Mouse (Mus musculus) lung, adult 10 weeks (tissue): ENCODE data around the gene Creld1. TPM values are rescaled to one million over a fixed set of nuclear protein-coding genes. Genes with fewer than 3 reads are reported as not detected.

ENCODE experiments used
- polyA plus RNA-seq: library from polyadenylated mRNA; stranded (reverse); fragments of 350-450 nt; fragmentation: Illumina TruSeq; extraction: RNeasy Lipid Tissue Mini Kit (QIAGEN cat#74804); gene quantifications from one replicate; pipeline ENCODE4 v1.2.3, GENCODE M21; 2014; ENCODE audit warnings: low read depth, low replicate concordance; ENCODE audit not compliant: insufficient read depth

Gene Creld1
- polyA plus RNA-seq, result 27.6 TPM

DNA sequence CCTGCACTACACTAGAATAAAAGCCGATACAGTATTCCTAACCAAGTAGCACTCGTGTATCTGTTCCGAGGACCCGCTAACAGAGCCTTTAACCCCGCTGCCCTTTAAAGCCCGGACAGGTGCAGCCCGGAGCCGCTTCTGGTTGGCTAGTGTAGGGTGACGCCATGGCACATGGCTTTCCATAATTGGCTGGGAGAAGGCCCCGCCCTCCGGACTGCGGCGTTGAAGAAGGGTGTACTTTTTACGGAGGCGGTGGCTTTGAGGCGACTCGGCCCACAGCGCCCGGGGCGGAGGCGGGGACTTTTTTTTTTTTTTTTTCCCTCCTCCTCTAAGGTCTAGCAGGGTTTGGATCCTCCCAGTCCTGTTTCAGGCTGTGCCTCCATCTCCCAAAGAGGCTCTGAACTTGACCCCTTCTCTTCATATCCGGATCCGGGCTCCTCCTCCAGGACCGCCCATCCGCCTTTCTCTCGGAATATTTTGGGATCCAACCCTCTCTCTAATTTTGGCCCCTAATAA is at the start of gene Creld1:
Gene Creld1, plus strand, starts transcription at position 198 of the 516 bp plus-strand sequence.

DNA sequence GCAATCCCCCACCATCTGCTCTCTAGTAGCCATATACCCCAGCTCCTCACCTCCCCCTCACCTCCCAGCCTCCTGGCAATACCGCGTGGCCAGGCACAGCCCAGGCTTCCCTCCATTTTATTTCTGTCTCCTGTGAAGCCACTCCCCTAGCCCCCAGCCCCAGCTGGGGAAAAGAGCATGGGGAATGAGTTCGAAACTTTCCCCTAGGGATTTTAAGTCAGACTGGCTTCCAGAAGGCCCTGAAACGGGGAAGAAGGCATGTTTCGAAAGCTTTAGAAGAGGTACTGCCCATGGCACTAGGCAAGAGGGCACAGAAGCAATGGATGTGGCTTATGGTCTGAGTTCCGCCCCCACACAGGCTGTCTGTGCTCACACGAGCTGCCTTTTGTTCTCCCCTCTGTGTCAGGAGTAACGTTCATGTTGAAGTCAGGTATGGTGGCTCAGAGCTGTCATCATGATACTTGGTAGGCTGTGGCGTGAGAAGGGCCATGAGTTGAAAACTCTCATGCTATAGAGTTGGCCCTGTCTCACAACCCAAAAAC is 47.4 kb upstream of the Creld1 start, which contains the start of gene Cidec:
Gene Cidec, minus strand, starts transcription at position 97 of the 542 bp plus-strand sequence.

DNA sequence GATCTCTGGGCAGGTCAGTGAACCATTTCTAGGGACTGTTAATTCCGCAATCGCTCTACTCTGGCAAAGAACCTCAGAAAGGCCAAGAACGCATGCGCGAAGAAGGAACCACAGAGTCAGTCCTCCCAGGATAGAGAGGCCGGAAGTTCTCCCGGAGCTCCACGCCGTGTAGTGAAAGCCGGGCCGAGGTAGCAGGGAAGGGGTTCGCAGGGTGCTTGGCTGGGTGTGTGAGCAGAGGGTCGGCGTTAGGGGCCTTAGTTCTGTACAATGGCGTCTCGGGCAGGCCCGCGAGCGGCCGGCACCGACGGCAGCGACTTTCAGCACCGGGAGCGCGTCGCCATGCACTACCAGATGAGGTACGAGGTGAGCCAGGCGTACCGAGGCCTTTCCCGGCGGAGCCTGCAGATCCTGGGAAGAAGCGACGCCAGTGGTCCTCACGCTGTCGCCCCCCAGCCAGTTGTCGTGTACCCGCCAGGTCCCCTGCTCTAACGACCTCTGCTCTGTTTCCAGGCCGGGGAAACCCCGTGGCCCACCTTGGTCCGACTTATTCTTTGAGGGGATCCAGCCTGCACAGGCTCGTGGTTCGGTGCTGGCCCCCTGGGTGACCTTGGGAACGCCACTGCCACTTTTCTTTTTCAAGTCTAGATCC is 40.5 kb upstream of the Creld1 start, which contains the start of gene Jagn1:
Gene Jagn1, plus strand, starts transcription at position 128 of the 649 bp plus-strand sequence.

DNA sequence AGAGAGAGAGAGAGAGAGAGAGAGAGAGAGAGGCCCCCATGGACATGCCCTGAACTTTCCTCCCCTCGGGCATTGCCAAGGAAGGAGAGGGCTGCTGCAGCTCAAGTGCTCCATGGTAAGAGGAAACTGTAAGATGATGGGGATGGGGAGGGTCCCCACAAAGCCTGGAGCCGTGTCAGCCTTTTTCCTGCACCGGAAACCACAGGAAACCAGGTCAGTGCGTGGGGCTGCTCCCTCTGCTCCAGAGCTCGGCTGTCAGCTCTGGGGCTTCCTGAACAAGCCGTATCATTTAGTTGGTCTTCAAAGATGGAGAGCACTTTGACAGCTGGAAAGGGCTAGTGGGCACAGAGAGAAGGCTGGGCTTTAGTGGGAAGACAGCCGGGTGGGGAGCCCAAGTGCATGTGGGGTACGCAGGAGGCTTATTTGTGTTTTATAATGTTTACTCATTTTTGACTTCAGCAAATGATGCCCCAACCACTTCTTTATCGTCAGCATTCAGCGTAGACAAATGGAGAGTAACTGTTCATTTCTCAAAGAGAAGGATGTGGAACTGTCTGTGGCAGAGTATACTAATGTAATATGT is 25.1 kb upstream of the Creld1 start, which contains the start of gene Il17re:
Gene Il17re, plus strand, starts transcription at position 533 of the 583 bp plus-strand sequence.

DNA sequence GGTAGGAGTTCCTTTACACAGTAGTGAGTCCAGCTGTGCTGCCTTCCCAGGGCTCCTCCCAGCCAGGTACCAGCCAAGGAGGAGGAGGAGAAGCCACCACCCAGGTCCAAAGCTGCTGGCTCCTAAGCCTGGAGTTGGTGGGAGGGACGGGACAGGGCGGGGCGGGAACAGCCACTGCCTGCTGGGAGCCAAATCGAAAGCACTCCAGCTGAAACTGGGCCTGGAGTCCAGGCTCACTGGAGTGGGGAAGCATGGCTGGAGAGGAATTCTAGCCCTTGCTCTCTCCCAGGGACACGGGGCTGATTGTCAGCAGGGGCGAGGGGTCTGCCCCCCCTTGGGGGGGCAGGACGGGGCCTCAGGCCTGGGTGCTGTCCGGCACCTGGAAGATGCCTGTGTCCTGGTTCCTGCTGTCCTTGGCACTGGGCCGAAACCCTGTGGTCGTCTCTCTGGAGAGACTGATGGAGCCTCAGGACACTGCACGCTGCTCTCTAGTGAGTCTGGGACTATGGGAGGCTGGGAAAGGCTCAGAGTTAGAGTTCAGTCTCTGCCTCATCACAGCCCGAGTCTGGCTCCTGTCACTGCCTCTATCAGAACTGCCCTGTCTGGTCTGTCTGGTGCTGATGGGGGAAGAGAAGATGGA is 11.7 kb upstream of the Creld1 start, which contains the start of gene Il17rc:
Gene Il17rc, plus strand, starts transcription at position 131 of the 640 bp plus-strand sequence.

DNA sequence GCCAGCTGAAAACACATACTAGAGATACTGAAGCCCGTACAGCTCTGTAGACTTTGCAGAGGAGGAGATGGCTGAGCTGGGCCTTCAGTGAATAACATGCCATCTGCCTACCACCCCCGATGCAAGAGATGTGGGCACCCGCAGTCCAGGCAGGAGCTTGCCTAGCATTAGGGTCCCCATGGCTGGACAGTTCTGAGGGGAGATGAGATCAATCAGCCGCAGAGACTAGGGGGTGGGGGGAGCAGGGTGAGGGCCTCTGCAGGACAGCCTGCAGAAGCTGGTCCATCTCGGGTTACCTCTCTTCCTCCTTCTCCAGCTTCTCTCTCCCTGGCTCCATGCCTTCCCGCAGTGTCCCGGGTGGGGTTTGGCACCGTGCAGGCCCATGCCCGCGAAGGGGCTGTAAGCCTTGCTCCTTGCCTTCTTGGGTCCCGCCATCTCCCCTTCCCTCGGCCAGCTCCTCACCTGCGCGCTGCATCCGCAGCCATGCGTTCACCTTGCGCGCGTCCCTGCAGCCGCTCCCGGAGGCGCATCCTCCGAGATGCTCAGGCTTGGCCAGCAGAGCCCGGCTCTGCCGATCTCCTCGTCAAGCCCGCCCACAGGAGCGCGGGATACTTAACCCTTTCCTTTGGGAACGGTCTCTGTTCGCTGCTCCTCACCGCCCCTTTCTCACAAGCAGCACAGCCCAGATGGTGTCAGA is 18.4 kb downstream of the Creld1 start, which contains the start of gene Prrt3:
Gene Prrt3, minus strand, starts transcription at position 544 of the 697 bp plus-strand sequence.

DNA sequence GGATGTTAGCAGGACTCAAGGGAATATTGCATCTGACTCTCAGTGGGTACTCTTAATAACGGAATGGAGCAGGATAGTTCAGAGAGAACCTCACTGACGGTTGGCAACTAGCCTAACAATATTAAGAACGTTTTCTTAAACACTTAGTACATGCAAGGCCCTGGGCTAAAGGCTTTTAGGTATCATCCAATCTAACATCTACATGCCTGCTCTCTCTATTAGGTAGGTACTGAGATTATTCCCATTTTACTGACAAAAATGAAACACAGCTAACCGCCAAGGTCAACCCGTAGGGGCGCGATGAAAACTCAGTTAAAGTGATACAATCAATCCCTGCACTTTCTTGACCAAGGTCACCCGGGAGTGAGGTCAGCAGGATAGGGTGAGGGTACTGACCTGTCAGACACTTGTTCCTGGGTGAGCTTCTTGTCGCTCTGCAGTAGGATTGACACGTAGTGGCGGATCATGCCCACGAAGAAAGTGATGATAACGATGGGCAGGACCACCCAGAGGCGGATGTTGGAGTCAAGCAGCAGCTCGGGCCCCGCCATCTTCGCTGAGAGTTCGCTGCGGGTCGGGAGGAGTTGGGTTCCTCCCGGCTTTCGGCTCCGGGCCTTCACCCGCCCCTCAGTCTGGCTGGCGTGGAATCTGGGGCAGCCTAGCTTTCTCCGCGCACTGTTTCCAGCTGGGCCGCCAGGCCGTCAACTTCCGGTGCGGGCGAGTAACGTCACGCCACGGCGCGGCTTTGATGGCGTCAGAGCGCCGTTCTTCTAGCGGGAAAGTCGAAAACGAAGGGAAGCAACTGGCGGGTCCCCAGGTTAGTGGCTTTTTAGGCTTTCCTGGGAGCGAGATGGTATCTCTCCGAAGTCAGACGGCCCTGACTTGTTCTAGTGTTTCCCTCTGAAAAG is 48.1 kb downstream of the Creld1 start, which contains the start of the genes Emc3 and Fancd2:
Gene Emc3, minus strand, starts transcription at position 721 of the 908 bp plus-strand sequence.
Gene Fancd2, plus strand, starts transcription at position 751 of the 908 bp plus-strand sequence.

Other genes starting within 250 kb of the Creld1 start
- 19.0 TPM for gene Mtmr14, start 245.5 kb upstream of the Creld1 start, polyA plus RNA-seq
- gene Cpne9, start 201.0 kb upstream of the Creld1 start, polyA plus RNA-seq, result not detected
- gene Brpf1, start 176.2 kb upstream of the Creld1 start, polyA plus RNA-seq, result 9.6 TPM
- 11.0 TPM for gene Ogg1, start 156.3 kb upstream of the Creld1 start, polyA plus RNA-seq
- gene Camk1, start 139.3 kb upstream of the Creld1 start, polyA plus RNA-seq, result 84.4 TPM
- 24.5 TPM for gene Tada3, start 105.4 kb upstream of the Creld1 start, polyA plus RNA-seq
- gene Arpc4, start 105.2 kb upstream of the Creld1 start, polyA plus RNA-seq, result 168 TPM
- 6.7 TPM for gene Ttll3, start 94.0 kb upstream of the Creld1 start, polyA plus RNA-seq
- 9.6 TPM for gene Rpusd3, start 64.0 kb upstream of the Creld1 start, polyA plus RNA-seq
- 63.1 TPM for gene Cidec, start 47.5 kb upstream of the Creld1 start, polyA plus RNA-seq
- gene Jagn1, start 40.7 kb upstream of the Creld1 start, polyA plus RNA-seq, result 38.2 TPM
- gene Il17re, start 24.8 kb upstream of the Creld1 start, polyA plus RNA-seq, result 8.9 TPM
- gene Il17rc, start 11.9 kb upstream of the Creld1 start, polyA plus RNA-seq, result 27.3 TPM
- not detected for gene Prrt3, start 18.6 kb downstream of the Creld1 start, polyA plus RNA-seq
- 62.9 TPM for gene Emc3, start 48.4 kb downstream of the Creld1 start, polyA plus RNA-seq
- 0.34 TPM for gene Fancd2, start 48.4 kb downstream of the Creld1 start, polyA plus RNA-seq
- gene Fancd2os, start 117.4 kb downstream of the Creld1 start, polyA plus RNA-seq, result not detected
- gene Brk1, start 121.5 kb downstream of the Creld1 start, polyA plus RNA-seq, result 208 TPM
- 16.4 TPM for gene Vhl, start 140.7 kb downstream of the Creld1 start, polyA plus RNA-seq
- 28.6 TPM for gene Irak2, start 155.2 kb downstream of the Creld1 start, polyA plus RNA-seq
- gene Tatdn2, start 213.8 kb downstream of the Creld1 start, polyA plus RNA-seq, result 19.1 TPM
- 5.0 TPM for gene Ghrl, start 236.6 kb downstream of the Creld1 start, polyA plus RNA-seq